Mouse (Mus musculus) neural tube, postnatal 0 days (tissue): ENCODE measurements around the gene Topors. TPM values are rescaled to one million over a fixed set of nuclear protein-coding genes. Genes with fewer than 3 reads are reported as not detected.

ENCODE experiments used
- polyA plus RNA-seq: library from polyadenylated mRNA; unstranded; fragments of >200 nt; fragmentation: Nextera tagmentation; extraction: Ambion mirVana; gene quantifications from 2 replicates; pipeline ENCODE4 v1.2.1, GENCODE M21; 2015

Topors gene
- polyA plus RNA-seq: 21.4 and 23.9 TPM in 2 replicates

DNA sequence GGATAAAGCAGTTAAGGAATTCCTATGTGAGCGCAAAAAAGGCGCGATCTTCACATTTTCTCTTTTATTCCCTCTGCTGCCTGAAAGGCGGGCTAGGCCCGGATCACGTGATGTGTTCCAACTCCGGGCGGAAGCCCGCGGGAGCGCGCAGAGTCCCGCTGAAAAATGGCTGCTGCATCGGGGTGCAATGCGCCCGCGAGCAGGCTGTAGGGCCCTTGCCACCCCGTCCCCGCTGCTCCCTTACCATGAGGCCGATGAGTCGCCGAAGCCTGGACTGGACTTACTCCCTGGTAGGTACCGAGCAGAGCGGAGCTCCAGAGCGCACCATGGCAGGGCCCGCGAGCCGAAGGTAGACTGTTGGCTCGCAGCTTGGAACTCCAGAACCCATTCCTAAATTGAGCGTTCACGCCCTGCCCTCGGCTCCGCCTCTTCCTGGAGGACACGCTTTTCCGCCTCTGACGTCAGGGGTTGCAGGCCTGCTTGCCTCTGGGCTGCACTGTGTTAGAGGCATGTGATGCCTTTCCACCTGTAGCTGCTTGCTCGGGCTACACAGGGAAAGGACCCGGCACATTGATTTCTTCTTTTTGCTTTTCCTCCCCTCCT is at the start of gene Topors, which contains the start of gene Smim27:
Gene Topors, minus strand, starts transcription at position 421 of the 603 bp plus-strand sequence.
Gene Smim27, plus strand, starts transcription at position 150 of the 603 bp plus-strand sequence.

DNA sequence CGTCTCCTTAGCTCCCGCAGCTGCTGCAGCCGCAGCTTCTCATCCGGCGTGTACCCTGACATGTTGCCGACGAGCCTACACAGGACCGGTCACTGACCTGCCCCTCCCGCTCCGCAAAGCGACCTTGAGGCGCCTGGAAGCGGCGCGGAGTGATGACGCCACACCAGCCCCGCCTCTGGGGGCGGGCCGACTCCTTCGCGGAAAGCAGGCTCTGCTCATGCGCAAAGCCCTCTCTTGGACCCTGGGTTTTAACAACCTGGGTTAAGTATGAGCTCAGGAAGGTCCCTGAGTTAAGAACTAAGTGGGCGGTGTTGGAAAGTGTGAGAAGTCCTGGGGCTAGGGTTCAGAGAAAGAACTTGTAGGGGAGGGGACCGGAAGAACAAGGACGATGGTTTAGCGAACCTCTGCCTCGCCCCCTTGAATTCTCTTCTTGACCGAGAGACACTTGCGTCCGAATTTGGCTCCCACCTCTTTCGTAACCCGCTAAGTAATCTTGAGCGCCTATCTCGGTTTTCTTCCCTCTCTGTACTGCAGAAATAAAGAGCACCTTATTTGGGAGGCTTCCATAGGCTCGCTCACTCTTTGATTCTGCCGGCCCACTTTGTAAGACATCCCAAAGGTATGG is 9.7 kb upstream of the Topors start, which contains the start of gene Ndufb6:
Gene Ndufb6, minus strand, starts transcription at position 146 of the 625 bp plus-strand sequence.

DNA sequence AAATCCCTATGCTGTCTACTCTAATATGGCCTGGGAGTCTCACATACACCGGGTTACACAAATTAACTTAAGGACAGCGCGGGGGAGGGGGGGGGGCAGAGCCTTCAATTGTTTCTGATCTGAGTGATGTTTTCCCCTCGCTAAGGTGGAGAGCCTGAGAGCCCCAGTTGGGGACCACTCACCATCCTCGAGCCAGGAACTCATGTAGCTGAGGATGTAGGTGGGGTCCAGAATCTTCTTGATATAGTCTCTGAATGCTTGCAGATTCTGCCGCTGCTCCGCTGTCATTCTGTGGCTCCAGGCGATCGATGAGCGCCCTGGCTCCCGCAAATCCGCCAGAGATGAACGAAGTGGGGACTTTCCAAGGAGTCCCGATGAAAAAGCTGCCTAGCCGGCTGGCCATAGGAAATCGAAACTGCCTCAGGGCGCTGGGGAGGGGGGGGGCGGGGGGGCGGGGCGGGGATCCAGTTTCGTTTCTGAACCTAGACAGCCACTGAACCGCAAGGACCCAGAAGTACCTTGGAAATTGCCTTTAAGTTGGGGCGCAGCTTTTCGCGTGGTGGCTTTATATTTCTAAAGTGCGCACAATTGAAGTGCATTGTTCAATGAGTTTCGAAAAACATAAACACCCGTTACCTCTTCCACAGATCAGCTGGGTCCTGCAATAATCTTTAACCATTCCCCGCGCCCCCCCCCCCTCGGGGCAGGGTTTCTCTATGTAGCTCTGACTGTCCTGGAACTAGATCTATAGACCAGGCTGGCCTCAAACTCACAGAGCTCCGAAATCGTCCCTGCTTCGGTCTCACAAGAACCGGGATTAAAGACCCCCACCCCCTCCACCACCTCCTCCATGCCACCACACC is 30.0 kb downstream of the Topors start, which contains the start of gene Ddx58:
Gene Ddx58, minus strand, starts transcription at position 420 of the 863 bp plus-strand sequence.

Other genes starting within 250 kb of the Topors start
- 33.2 and 33.7 TPM in 2 replicates for gene Aco1, start 126.8 kb downstream of the Topors start, polyA plus RNA-seq
- 4.7 and 5.5 TPM in 2 replicates for gene Ddx58, start 30.0 kb downstream of the Topors start, polyA plus RNA-seq
- gene Smim27, start 271 bp downstream of the Topors start, polyA plus RNA-seq: 18.9 and 25.9 TPM in 2 replicates
- gene Ndufb6, start 9.6 kb upstream of the Topors start, polyA plus RNA-seq: 520 and 522 TPM in 2 replicates
- gene Tmem215, start 202.3 kb upstream of the Topors start, polyA plus RNA-seq: 3.5 and 4.1 TPM in 2 replicates